Mouse (Mus musculus) cerebellum, postnatal 14 days (tissue): ENCODE results near the gene Alox15.

Experiments used
- DNase-seq, 2 experiments: peaks; one replicate each; pipeline ENCODE4 v3.0.0; 2021; ENCODE audit warnings: mixed read lengths in 2 of 2

Alox15 gene

DNA sequence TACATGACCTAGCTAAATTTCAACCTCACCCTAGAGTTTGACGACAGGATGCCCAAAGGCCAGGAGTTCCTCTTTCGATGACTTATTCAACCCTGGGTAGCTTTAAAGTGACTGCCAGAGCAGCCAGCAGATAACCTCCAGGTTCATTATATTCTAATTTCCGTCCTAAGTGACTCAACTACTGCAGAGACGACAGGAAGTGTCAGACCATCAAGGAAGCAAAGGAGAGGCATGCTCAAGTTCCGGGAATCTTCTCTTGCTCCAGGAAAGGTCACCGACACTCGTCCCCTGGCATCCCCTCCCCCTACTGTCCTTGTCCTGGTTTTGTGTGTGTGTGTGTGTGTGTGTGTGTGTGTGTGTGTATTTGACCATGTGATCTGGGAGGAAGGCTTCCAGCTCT is 45.7 kb downstream of the Alox15 start:
- DNase-seq: no peak

DNA sequence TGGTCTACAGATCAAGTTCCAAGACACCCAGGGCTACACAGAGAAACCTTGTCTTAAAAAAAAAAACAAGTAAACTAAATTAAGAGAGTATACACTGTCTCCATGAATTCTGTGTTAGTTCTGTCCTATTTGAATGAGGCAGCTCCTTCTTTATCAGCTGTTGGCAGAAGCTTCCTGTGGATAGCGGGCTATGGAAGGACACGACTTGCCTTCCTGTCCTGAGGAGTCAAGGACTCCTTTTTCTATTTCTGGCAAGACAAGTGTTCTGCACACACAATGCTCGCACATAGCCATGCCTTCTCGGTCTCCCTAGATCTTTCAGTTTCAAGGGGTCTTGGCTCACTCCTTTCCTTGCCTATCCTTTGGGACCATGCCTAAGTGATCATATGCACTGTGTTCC is 49.5 kb downstream of the Alox15 start:
- no peak for DNase-seq

DNA sequence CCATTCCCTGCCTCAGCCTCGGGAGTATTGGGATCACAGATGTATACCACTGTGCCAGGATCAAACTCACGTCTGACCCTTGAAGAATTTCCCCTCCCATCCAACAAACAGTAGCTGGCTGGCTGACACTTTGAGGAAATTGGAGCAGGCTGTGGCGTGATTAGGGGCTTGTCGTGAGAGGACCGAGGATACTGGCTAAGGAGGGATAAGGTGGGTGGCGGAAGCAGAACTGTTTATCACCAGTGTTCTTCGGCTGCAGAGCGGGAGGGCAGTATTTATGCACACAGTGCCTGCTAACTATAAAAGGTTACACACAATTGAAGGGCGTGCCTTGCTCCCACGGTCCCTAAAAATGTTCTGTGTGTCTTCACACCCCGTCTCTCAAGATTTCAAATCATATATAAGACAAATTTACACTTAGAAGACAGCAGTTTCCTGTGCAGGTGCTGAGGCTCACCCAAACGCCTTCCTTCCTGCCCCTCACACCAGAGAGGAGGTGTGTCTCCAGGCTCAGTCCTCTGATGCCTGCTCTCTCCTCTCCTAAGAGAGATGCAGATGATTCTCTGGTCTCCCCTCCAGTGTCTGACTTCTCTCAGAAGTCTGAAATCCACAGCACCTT is 53.9 kb downstream of the Alox15 start:
- DNase-seq: no peak

DNA sequence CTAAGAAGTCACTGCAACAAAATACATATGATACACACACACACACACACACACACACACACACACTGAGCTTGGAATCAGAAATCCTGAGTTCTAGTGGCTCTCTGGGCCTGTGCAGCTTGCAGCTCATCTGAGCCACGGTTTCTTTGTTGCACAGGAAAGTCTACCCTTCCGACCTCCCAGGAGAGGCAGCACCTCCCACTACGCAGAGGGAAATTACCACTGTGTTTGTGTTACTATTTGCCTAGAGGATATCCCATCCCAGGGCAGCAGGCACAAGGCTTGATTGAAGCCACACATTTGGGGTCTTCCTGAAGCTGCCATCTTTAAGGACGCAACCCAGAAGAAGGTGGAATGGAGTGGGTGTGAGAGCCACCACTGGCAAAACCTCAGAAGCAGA is 54.4 kb downstream of the Alox15 start:
- no peak for DNase-seq
